Comparison of ENCODE assay signal across 24 mouse cellular contexts in the genomic region with DNA sequence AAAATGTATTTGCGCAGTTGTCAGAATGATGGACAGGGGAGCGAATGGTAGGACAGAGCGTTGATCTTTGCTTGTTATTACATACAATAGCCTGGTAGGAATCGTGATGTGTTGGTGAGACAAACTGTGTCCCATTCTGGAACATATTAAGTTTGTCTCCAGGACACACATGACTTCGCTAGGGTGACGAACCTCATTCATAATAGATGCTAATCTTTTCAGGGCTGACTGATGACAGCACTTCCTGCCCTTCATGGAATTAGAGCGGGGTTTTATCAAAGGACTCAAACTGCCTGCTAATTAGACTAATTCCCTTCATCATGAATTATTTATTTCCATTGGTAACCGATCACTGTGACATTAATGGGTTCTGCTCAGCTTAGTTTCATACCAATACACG.
A peak's percentile ranks its signal among the peaks of the same experiment; 100 is the strongest.
DNase-seq lines count a peak whose midpoint lies in the region; ATAC-seq lines count a peak whose summit lies in the region.
"Had no signal": no experiment of that assay in that cellular context is flagged by ENCODE, and none has a peak within 500 bp of the region (broad histone marks: within the 10 kb centered on the region; RNA-seq: fewer than 3 reads in every experiment).

No protein-coding gene starts in this region.

- WGBS in forebrain, embryonic 14.5 days, result 13% methylated on average over 9 of the region's 9 CpGs
- 29% methylated on average over 9 of the region's 9 CpGs for WGBS in forebrain, embryonic 12.5 days
- 27% methylated on average over 9 of the region's 9 CpGs for WGBS in midbrain, embryonic 12.5 days
- 49% methylated on average over 9 of the region's 9 CpGs for WGBS in midbrain, embryonic 10.5 days
- WGBS in midbrain, embryonic 13.5 days, result 16% methylated on average over 9 of the region's 9 CpGs

- H3K9me3 ChIP-seq in forebrain, embryonic 14.5 days (replicated peaks; ENCODE audit: control insufficient read depth, low read length), result no peaks in the 10 kb centered on the region
- H3K9me3 ChIP-seq in forebrain, embryonic 12.5 days, result no peaks in the 10 kb centered on the region
- H3K9me3 ChIP-seq in midbrain, embryonic 12.5 days, result 0 out of 2 replicates have a peak, but pooled peaks cover 6% of the 10 kb centered on the region
- no peaks in the 10 kb centered on the region for H3K9me3 ChIP-seq in midbrain, embryonic 10.5 days (replicated peaks)
- H3K9me3 ChIP-seq in midbrain, embryonic 13.5 days, result no peaks in the 10 kb centered on the region
- H3K9me3 ChIP-seq: heart, embryonic 13.5 days; kidney, embryonic 15.5 days; liver, embryonic 13.5 days; neural tube, embryonic 12.5 days had no signal

- H3K9ac ChIP-seq in forebrain, embryonic 14.5 days (ENCODE audit: low read length), result no peak overlapping the region
- H3K9ac ChIP-seq in forebrain, embryonic 12.5 days, result no peak overlapping the region
- H3K9ac ChIP-seq in midbrain, embryonic 12.5 days (replicated peaks), result no peak overlapping the region
- no peak overlapping the region for H3K9ac ChIP-seq in midbrain, embryonic 13.5 days (replicated peaks)
- H3K9ac ChIP-seq: heart, embryonic 13.5 days; kidney, embryonic 15.5 days; liver, embryonic 13.5 days; neural tube, embryonic 12.5 days had no signal

- H3K36me3 ChIP-seq in forebrain, embryonic 14.5 days (ENCODE audit: control insufficient read depth, insufficient read depth, low read length), result no peaks in the 10 kb centered on the region
- H3K36me3 ChIP-seq in forebrain, embryonic 12.5 days (replicated peaks), result no peaks in the 10 kb centered on the region
- H3K36me3 ChIP-seq in midbrain, embryonic 12.5 days, result no peaks in the 10 kb centered on the region
- H3K36me3 ChIP-seq in midbrain, embryonic 10.5 days, result no peaks in the 10 kb centered on the region
- H3K36me3 ChIP-seq in midbrain, embryonic 13.5 days, result no peaks in the 10 kb centered on the region
- H3K36me3 ChIP-seq: heart, embryonic 13.5 days; kidney, embryonic 15.5 days; liver, embryonic 13.5 days; neural tube, embryonic 12.5 days had no signal

- 0 out of 2 replicates have a peak overlapping the region, but pooled peaks have one; percentile 26 for H3K4me2 ChIP-seq in forebrain, embryonic 14.5 days (ENCODE audit: low read length)
- H3K4me2 ChIP-seq in forebrain, embryonic 12.5 days, result no peak overlapping the region
- H3K4me2 ChIP-seq in midbrain, embryonic 12.5 days (replicated peaks), result peak overlapping the region; percentile 12; the same call in 1 of the 2 replicates
- peak overlapping the region; percentile 22 for H3K4me2 ChIP-seq in midbrain, embryonic 13.5 days (replicated peaks)
- H3K4me2 ChIP-seq: heart, embryonic 13.5 days; kidney, embryonic 15.5 days; liver, embryonic 13.5 days; neural tube, embryonic 12.5 days had no signal

- peak; percentile 82 for ATAC-seq in forebrain, embryonic 14.5 days
- ATAC-seq in forebrain, embryonic 12.5 days (ENCODE audit: low FRiP score), result no peak; the same call in 1 of the 2 replicates
- ATAC-seq in midbrain, embryonic 12.5 days (ENCODE audit: low FRiP score, low read depth), result peak; percentile 44; the same call in 1 of the 2 replicates
- peak; percentile 58 for ATAC-seq in midbrain, embryonic 13.5 days

- no peak overlapping the region for H3K4me3 ChIP-seq in forebrain, embryonic 14.5 days (ENCODE audit: low read depth, low read length)
- no peak overlapping the region for H3K4me3 ChIP-seq in forebrain, embryonic 12.5 days (replicated peaks)
- no peak overlapping the region for H3K4me3 ChIP-seq in midbrain, embryonic 12.5 days
- no peak overlapping the region for H3K4me3 ChIP-seq in midbrain, embryonic 10.5 days
- H3K4me3 ChIP-seq in midbrain, embryonic 13.5 days (replicated peaks), result no peak overlapping the region
- H3K4me3 ChIP-seq: heart, adult 2 months; heart, embryonic 13.5 days; kidney, embryonic 15.5 days; liver, embryonic 13.5 days; neural tube, embryonic 12.5 days had no signal

- H3K4me1 ChIP-seq in forebrain, embryonic 14.5 days (ENCODE audit: control insufficient read depth, insufficient read depth, low read length), result peaks cover 15% of the 10 kb centered on the region; the same call in 1 of the 2 replicates
- H3K4me1 ChIP-seq in forebrain, embryonic 12.5 days, result peaks cover 22% of the 10 kb centered on the region
- H3K4me1 ChIP-seq in midbrain, embryonic 12.5 days, result peaks cover 22% of the 10 kb centered on the region
- H3K4me1 ChIP-seq in midbrain, embryonic 10.5 days, result peaks cover 31% of the 10 kb centered on the region
- peaks cover 26% of the 10 kb centered on the region for H3K4me1 ChIP-seq in midbrain, embryonic 13.5 days (replicated peaks)
- H3K4me1 ChIP-seq: kidney, embryonic 15.5 days; liver, embryonic 13.5 days had no signal

- peak; percentile 80 for DNase-seq in forebrain, embryonic 14.5 days (ENCODE audit: low spot score)
- no peak for DNase-seq in midbrain, embryonic 10.5 days (ENCODE audit: low spot score)
- no peak for DNase-seq in kidney, postnatal 14 days
- no peak for DNase-seq in embryo, embryonic 10 days (ENCODE audit: low spot score)
- DNase-seq: adrenal gland, postnatal 25 days; cerebellum, adult 11 months; cerebellum, adult 9-11 months; gastrocnemius, postnatal 36 days; heart, adult 2 months; heart, postnatal 14 days; kidney, adult 11 months; kidney, postnatal 4 days; liver, embryonic 13.5 days; lung, adult 2 months; lung, postnatal 14 days; thymus, adult 2 months; thymus, postnatal 4 days had no signal

- H3K27ac ChIP-seq in forebrain, embryonic 14.5 days (ENCODE audit: low read depth, low read length), result no peak overlapping the region
- no peak overlapping the region for H3K27ac ChIP-seq in forebrain, embryonic 12.5 days
- no peak overlapping the region for H3K27ac ChIP-seq in midbrain, embryonic 12.5 days (replicated peaks)
- H3K27ac ChIP-seq in midbrain, embryonic 10.5 days (replicated peaks), result no peak overlapping the region
- no peak overlapping the region for H3K27ac ChIP-seq in midbrain, embryonic 13.5 days
- H3K27ac ChIP-seq: heart, adult 2 months; heart, embryonic 13.5 days; kidney, embryonic 15.5 days; liver, embryonic 13.5 days; neural tube, embryonic 12.5 days; stomach, postnatal 0 days had no signal

- 0 out of 2 replicates have a peak, but pooled peaks cover 3% of the 10 kb centered on the region for H3K27me3 ChIP-seq in forebrain, embryonic 14.5 days (replicated peaks; ENCODE audit: control insufficient read depth, insufficient read depth, low read length)
- peaks cover 4% of the 10 kb centered on the region for H3K27me3 ChIP-seq in forebrain, embryonic 12.5 days
- peaks cover 44% of the 10 kb centered on the region for H3K27me3 ChIP-seq in midbrain, embryonic 12.5 days
- peaks cover 46% of the 10 kb centered on the region for H3K27me3 ChIP-seq in midbrain, embryonic 10.5 days (ENCODE audit: low read depth, poor library complexity, severe bottlenecking)
- peaks cover 54% of the 10 kb centered on the region for H3K27me3 ChIP-seq in midbrain, embryonic 13.5 days
- H3K27me3 ChIP-seq: heart, embryonic 13.5 days; kidney, embryonic 15.5 days; liver, embryonic 13.5 days; neural tube, embryonic 12.5 days had no signal
